In the genomic region with DNA sequence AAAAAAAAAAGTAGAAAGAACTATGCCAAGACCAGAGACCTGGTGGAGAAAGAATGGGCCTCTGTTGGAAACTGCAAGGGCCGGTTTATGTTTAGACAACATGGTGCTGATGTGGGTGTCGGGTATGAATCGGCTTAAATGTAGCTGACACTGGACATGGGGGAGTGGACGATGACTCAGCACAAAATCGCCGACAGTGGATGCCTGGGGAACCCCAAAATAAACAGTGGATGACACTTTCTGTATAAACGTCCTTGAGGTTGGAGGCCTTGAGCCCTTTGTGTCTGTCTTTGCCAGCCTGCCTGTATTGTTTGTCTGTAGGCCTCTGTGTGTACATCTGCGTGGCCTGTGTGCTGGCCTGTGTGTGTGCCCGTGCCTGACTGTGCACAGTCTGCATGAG, we compare ENCODE assay signal across 21 mouse cellular contexts. TPM values are rescaled to one million over a fixed set of nuclear protein-coding genes. Genes with fewer than 3 reads are reported as not detected.
DNase-seq lines count a peak whose midpoint lies in the region; ATAC-seq lines count a peak whose summit lies in the region.
"Had no signal": no experiment of that assay in that cellular context is flagged by ENCODE, and none has a peak within 500 bp of the region (broad histone marks: within the 10 kb centered on the region; RNA-seq: fewer than 3 reads in every experiment).

No protein-coding gene starts in this region.

- H3K4me2 ChIP-seq in midbrain, embryonic 11.5 days = no peak overlapping the region
- no peak overlapping the region for H3K4me2 ChIP-seq in midbrain, embryonic 16.5 days (ENCODE audit: low read length)
- no peak overlapping the region for H3K4me2 ChIP-seq in intestine, embryonic 16.5 days (ENCODE audit: low read depth, low read length)
- H3K4me2 ChIP-seq in forebrain, embryonic 12.5 days = no peak overlapping the region
- H3K4me2 ChIP-seq: embryonic facial prominence, embryonic 15.5 days; forebrain, embryonic 15.5 days; heart, embryonic 13.5 days; hindbrain, embryonic 15.5 days had no signal

- no peaks in the 10 kb centered on the region for H3K9me3 ChIP-seq in midbrain, embryonic 11.5 days (ENCODE audit: control insufficient read depth, low read length)
- H3K9me3 ChIP-seq in midbrain, embryonic 16.5 days (replicated peaks; ENCODE audit: control insufficient read depth, low read length, poor library complexity, severe bottlenecking) = no peaks in the 10 kb centered on the region
- no peaks in the 10 kb centered on the region for H3K9me3 ChIP-seq in intestine, embryonic 16.5 days (ENCODE audit: control insufficient read depth, low read length)
- H3K9me3 ChIP-seq in forebrain, embryonic 12.5 days = no peaks in the 10 kb centered on the region
- H3K9me3 ChIP-seq: embryonic facial prominence, embryonic 15.5 days; forebrain, embryonic 10.5 days; forebrain, embryonic 15.5 days; heart, embryonic 13.5 days; hindbrain, embryonic 15.5 days had no signal

- no peaks in the 10 kb centered on the region for H3K4me1 ChIP-seq in midbrain, embryonic 11.5 days (ENCODE audit: control insufficient read depth, insufficient read depth, low read length)
- H3K4me1 ChIP-seq in midbrain, embryonic 16.5 days (ENCODE audit: control insufficient read depth, insufficient read depth, low read length) = no peaks in the 10 kb centered on the region
- H3K4me1 ChIP-seq in intestine, embryonic 16.5 days (ENCODE audit: control insufficient read depth, insufficient read depth, low read length) = no peaks in the 10 kb centered on the region
- no peaks in the 10 kb centered on the region for H3K4me1 ChIP-seq in forebrain, embryonic 12.5 days
- H3K4me1 ChIP-seq: forebrain, embryonic 10.5 days; forebrain, embryonic 15.5 days had no signal

- H3K9ac ChIP-seq in midbrain, embryonic 11.5 days (ENCODE audit: low read length) = no peak overlapping the region
- no peak overlapping the region for H3K9ac ChIP-seq in midbrain, embryonic 16.5 days (ENCODE audit: low read depth, low read length)
- H3K9ac ChIP-seq in intestine, embryonic 16.5 days (ENCODE audit: low read depth, low read length) = no peak overlapping the region
- no peak overlapping the region for H3K9ac ChIP-seq in forebrain, embryonic 12.5 days
- H3K9ac ChIP-seq: embryonic facial prominence, embryonic 15.5 days; forebrain, embryonic 15.5 days; heart, embryonic 13.5 days; hindbrain, embryonic 15.5 days had no signal

- WGBS in midbrain, embryonic 11.5 days = 82% methylated on average over 9 of the region's 9 CpGs
- 90% methylated on average over 9 of the region's 9 CpGs for WGBS in midbrain, embryonic 16.5 days
- 62% methylated on average over 9 of the region's 9 CpGs for whole genome bisulfite sequencing in intestine, embryonic 16.5 days
- WGBS in forebrain, embryonic 12.5 days = 87% methylated on average over 9 of the region's 9 CpGs

- H3K4me3 ChIP-seq in midbrain, embryonic 11.5 days (ENCODE audit: low read depth, low read length) = no peak overlapping the region
- no peak overlapping the region for H3K4me3 ChIP-seq in midbrain, embryonic 16.5 days (ENCODE audit: low read depth, low read length)
- H3K4me3 ChIP-seq in intestine, embryonic 16.5 days (ENCODE audit: low read length) = no peak overlapping the region
- H3K4me3 ChIP-seq in forebrain, embryonic 12.5 days (replicated peaks) = no peak overlapping the region
- H3K4me3 ChIP-seq: embryonic facial prominence, embryonic 15.5 days; erythroblast, embryonic 14.5 days; forebrain, embryonic 10.5 days; forebrain, embryonic 15.5 days; heart, embryonic 13.5 days; hindbrain, embryonic 15.5 days had no signal

- H3K36me3 ChIP-seq in midbrain, embryonic 11.5 days (ENCODE audit: control insufficient read depth, insufficient read depth, low read length) = no peaks in the 10 kb centered on the region
- H3K36me3 ChIP-seq in midbrain, embryonic 16.5 days (ENCODE audit: control insufficient read depth, insufficient read depth, low read length) = no peaks in the 10 kb centered on the region
- H3K36me3 ChIP-seq in intestine, embryonic 16.5 days (ENCODE audit: control insufficient read depth, insufficient read depth, low read length) = no peaks in the 10 kb centered on the region
- no peaks in the 10 kb centered on the region for H3K36me3 ChIP-seq in forebrain, embryonic 12.5 days (replicated peaks)
- H3K36me3 ChIP-seq: embryonic facial prominence, embryonic 15.5 days; forebrain, embryonic 10.5 days; forebrain, embryonic 15.5 days; heart, embryonic 13.5 days; hindbrain, embryonic 15.5 days had no signal

- peak; percentile 57 to 81 for DNase-seq in adrenal gland, adult (ENCODE audit: inconsistent age in 2 of 2, low spot score in 1 of 2)
- DNase-seq in adrenal gland, adult 8-10 months = no peak
- peak; percentile 39 for DNase-seq in midbrain, embryonic 11.5 days (ENCODE audit: low spot score, missing footprints)
- peak; percentile 83 for DNase-seq in NIH3T3 (ENCODE audit: low read depth)
- no peak for DNase-seq in retina, embryonic 14.5 days (ENCODE audit: low spot score)
- DNase-seq: cerebellum, adult 8-10 months; cerebellum, postnatal 14 days; embryo, embryonic 11 days; gastrocnemius, postnatal 36 days; heart, adult 11 months; heart, postnatal 36 days had no signal

- no peak overlapping the region for H3K27ac ChIP-seq in midbrain, embryonic 11.5 days (ENCODE audit: low read depth, low read length)
- no peak overlapping the region for H3K27ac ChIP-seq in midbrain, embryonic 16.5 days (ENCODE audit: low read length)
- H3K27ac ChIP-seq in intestine, embryonic 16.5 days (ENCODE audit: low read length) = no peak overlapping the region
- no peak overlapping the region for H3K27ac ChIP-seq in forebrain, embryonic 12.5 days
- H3K27ac ChIP-seq: embryonic facial prominence, embryonic 15.5 days; forebrain, embryonic 10.5 days; forebrain, embryonic 15.5 days; heart, embryonic 13.5 days; hindbrain, embryonic 15.5 days had no signal

- H3K27me3 ChIP-seq in midbrain, embryonic 11.5 days (ENCODE audit: control insufficient read depth, insufficient read depth, low read length) = no peaks in the 10 kb centered on the region
- no peaks in the 10 kb centered on the region for H3K27me3 ChIP-seq in midbrain, embryonic 16.5 days (ENCODE audit: control insufficient read depth, insufficient read depth, low read depth, low read length)
- no peaks in the 10 kb centered on the region for H3K27me3 ChIP-seq in intestine, embryonic 16.5 days (replicated peaks; ENCODE audit: control insufficient read depth, insufficient read depth, low read length)
- no peaks in the 10 kb centered on the region for H3K27me3 ChIP-seq in forebrain, embryonic 12.5 days
- H3K27me3 ChIP-seq: embryonic facial prominence, embryonic 15.5 days; forebrain, embryonic 15.5 days; heart, embryonic 13.5 days; hindbrain, embryonic 15.5 days had no signal

- ATAC-seq in midbrain, embryonic 11.5 days (ENCODE audit: low FRiP score) = no peak
- no peak for ATAC-seq in midbrain, embryonic 16.5 days
- ATAC-seq in intestine, embryonic 16.5 days = no peak
- ATAC-seq in forebrain, embryonic 12.5 days (ENCODE audit: low FRiP score) = no peak
- ATAC-seq: forebrain, embryonic 15.5 days; intestine, postnatal 0 days had no signal

RNA-seq across cellular contexts. Expression of gene Enah, which starts 52.1 kb away (rescaled TPM):
- 100 to 1,000 TPM in 1 of 4 experiments, 10 to 100 TPM in 3; 62.1 to 126 (median 78.8) TPM for total RNA-seq in adrenal gland, adult 8-10 months (2022)
- polyA plus RNA-seq in midbrain, embryonic 11.5 days (2014; fragmentation: Nextera tagmentation; extraction: Ambion mirVana) = 27.4 and 28.1 TPM in 2 replicates
- 27.3 and 33.5 TPM in 2 replicates for polyA plus RNA-seq in midbrain, embryonic 16.5 days (2015; fragmentation: Nextera tagmentation; extraction: Ambion mirVana)
- polyA plus RNA-seq in intestine, embryonic 16.5 days (2015; fragmentation: Nextera tagmentation; extraction: Ambion mirVana) = 7.0 and 8.9 TPM in 2 replicates
- 37.4 and 40.4 TPM in 2 replicates for polyA plus RNA-seq in forebrain, embryonic 12.5 days (2016; fragmentation: Nextera tagmentation; extraction: Ambion mirVana)

RNA-seq across cellular contexts. Expression of gene Srp9, which starts 52.6 kb away (rescaled TPM):
- 10 to 100 TPM; 53.2 to 85.2 (median 69.2) TPM for total RNA-seq in adrenal gland, adult 8-10 months (2022)
- 158 and 189 TPM in 2 replicates for polyA plus RNA-seq in midbrain, embryonic 11.5 days (2014; fragmentation: Nextera tagmentation; extraction: Ambion mirVana)
- polyA plus RNA-seq in midbrain, embryonic 16.5 days (2015; fragmentation: Nextera tagmentation; extraction: Ambion mirVana) = 132 and 139 TPM in 2 replicates
- polyA plus RNA-seq in intestine, embryonic 16.5 days (2015; fragmentation: Nextera tagmentation; extraction: Ambion mirVana) = 135 and 142 TPM in 2 replicates
- polyA plus RNA-seq in forebrain, embryonic 12.5 days (2016; fragmentation: Nextera tagmentation; extraction: Ambion mirVana) = 156 and 160 TPM in 2 replicates

Comparison
In these comparisons a context has a peak if more than half of its experiments do, and no peak if none do; other contexts are left out.
1. DNase-seq: peak in adrenal gland, adult (2 of 2), midbrain, embryonic 11.5 days (single experiment) and NIH3T3 (single experiment); none in adrenal gland, adult 8-10 months (single experiment) and retina, embryonic 14.5 days (single experiment).